ENCODE assay signal across 21 mouse cellular contexts in the genomic region with DNA sequence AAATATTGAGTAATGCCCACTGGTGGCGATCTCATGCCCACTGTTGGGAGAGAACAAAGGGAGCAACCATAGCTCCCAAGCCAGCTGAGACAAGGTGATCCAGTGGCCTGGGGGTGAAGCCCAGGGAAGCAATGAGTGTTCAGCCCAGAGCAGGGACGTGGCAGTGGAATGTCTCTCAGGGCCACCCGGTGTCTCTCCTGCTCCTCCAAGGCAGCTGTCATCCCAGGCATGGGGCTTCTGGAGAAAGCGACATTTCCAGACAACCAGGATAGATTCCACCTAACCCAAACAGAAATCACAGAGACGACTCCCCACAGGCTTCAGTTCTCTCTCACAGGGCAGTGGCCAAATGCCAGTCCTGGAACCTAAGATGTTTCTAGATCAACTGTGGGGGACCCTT. TPM values are rescaled to one million over a fixed set of nuclear protein-coding genes. Genes with fewer than 3 reads are reported as not detected.
DNase-seq lines count a peak whose midpoint lies in the region; ATAC-seq and TF ChIP-seq lines count a peak whose summit lies in the region.
"Had no signal": no experiment of that assay in that cellular context is flagged by ENCODE, and none has a peak within 500 bp of the region (broad histone marks: within the 10 kb centered on the region; RNA-seq: fewer than 3 reads in every experiment).

No protein-coding gene starts in this region.

- H3ac ChIP-seq in myocyte (ENCODE audit: control insufficient read depth, insufficient read length) = no peak overlapping the region

- no peak for ATAC-seq in hindbrain, embryonic 13.5 days (ENCODE audit: low FRiP score)
- ATAC-seq: forebrain, embryonic 14.5 days had no signal

- no peaks in the 10 kb centered on the region for H3K9me3 ChIP-seq in heart, embryonic 10.5 days
- no peaks in the 10 kb centered on the region for H3K9me3 ChIP-seq in hindbrain, embryonic 10.5 days
- 0 out of 2 replicates have a peak, but pooled peaks cover 3% of the 10 kb centered on the region for H3K9me3 ChIP-seq in hindbrain, embryonic 13.5 days
- H3K9me3 ChIP-seq: embryonic facial prominence, embryonic 13.5 days; embryonic facial prominence, embryonic 15.5 days; forebrain, embryonic 10.5 days; forebrain, embryonic 12.5 days had no signal

- H3K4me1 ChIP-seq in heart, embryonic 10.5 days = peaks cover 14% of the 10 kb centered on the region; the same call in 1 of the 2 replicates
- H3K4me1 ChIP-seq in hindbrain, embryonic 10.5 days (replicated peaks) = no peaks in the 10 kb centered on the region
- no peaks in the 10 kb centered on the region for H3K4me1 ChIP-seq in hindbrain, embryonic 13.5 days (replicated peaks)
- H3K4me1 ChIP-seq: embryonic facial prominence, embryonic 13.5 days; embryonic facial prominence, embryonic 15.5 days; forebrain, embryonic 10.5 days; forebrain, embryonic 12.5 days had no signal

- H3K36me3 ChIP-seq in heart, embryonic 10.5 days = no peaks in the 10 kb centered on the region
- H3K36me3 ChIP-seq in hindbrain, embryonic 10.5 days = no peaks in the 10 kb centered on the region
- H3K36me3 ChIP-seq in hindbrain, embryonic 13.5 days = no peaks in the 10 kb centered on the region
- H3K36me3 ChIP-seq in myocyte (ENCODE audit: control insufficient read depth, insufficient read depth) = no peaks in the 10 kb centered on the region
- H3K36me3 ChIP-seq: embryonic facial prominence, embryonic 13.5 days; embryonic facial prominence, embryonic 15.5 days; forebrain, embryonic 10.5 days; forebrain, embryonic 12.5 days had no signal

- no peak overlapping the region for H3K4me2 ChIP-seq in hindbrain, embryonic 13.5 days
- no peak overlapping the region for H3K4me2 ChIP-seq in myocyte (ENCODE audit: low read depth)
- H3K4me2 ChIP-seq: embryonic facial prominence, embryonic 13.5 days; embryonic facial prominence, embryonic 15.5 days; forebrain, embryonic 12.5 days had no signal

- no peak overlapping the region for H3K4me3 ChIP-seq in heart, embryonic 10.5 days
- no peak overlapping the region for H3K4me3 ChIP-seq in hindbrain, embryonic 10.5 days
- no peak overlapping the region for H3K4me3 ChIP-seq in hindbrain, embryonic 13.5 days
- H3K4me3 ChIP-seq in myocyte = no peak overlapping the region
- H3K4me3 ChIP-seq: embryonic facial prominence, embryonic 13.5 days; embryonic facial prominence, embryonic 15.5 days; erythroblast, embryonic 14.5 days; forebrain, embryonic 10.5 days; forebrain, embryonic 12.5 days had no signal

- TF ChIP-seq POLR2A in myocyte (IDR thresholded peaks at IDR 0.05; ENCODE audit: insufficient read length, low read depth) = no peak

- WGBS in heart, embryonic 10.5 days = 71% methylated on average over 5 of the region's 5 CpGs
- WGBS in hindbrain, embryonic 10.5 days = 76% methylated on average over 5 of the region's 5 CpGs
- WGBS in hindbrain, embryonic 13.5 days = 85% methylated on average over 5 of the region's 5 CpGs

- H3K27me3 ChIP-seq in heart, embryonic 10.5 days (ENCODE audit: insufficient read depth, poor library complexity, severe bottlenecking) = no peaks in the 10 kb centered on the region; the same call in 1 of the 2 replicates
- H3K27me3 ChIP-seq in hindbrain, embryonic 10.5 days (ENCODE audit: insufficient read depth, poor library complexity, severe bottlenecking) = no peaks in the 10 kb centered on the region
- H3K27me3 ChIP-seq in hindbrain, embryonic 13.5 days = no peaks in the 10 kb centered on the region
- no peaks in the 10 kb centered on the region for H3K27me3 ChIP-seq in myocyte (ENCODE audit: control insufficient read depth, insufficient read depth, insufficient read length)
- H3K27me3 ChIP-seq: embryonic facial prominence, embryonic 13.5 days had no signal

- no peaks in the 10 kb centered on the region for H3K79me2 ChIP-seq in myocyte (ENCODE audit: control insufficient read depth, insufficient read depth)

- no peak overlapping the region for H3K9ac ChIP-seq in hindbrain, embryonic 13.5 days
- H3K9ac ChIP-seq: embryonic facial prominence, embryonic 13.5 days; embryonic facial prominence, embryonic 15.5 days; forebrain, embryonic 12.5 days had no signal

- 0 out of 2 replicates have a peak overlapping the region, but pooled peaks have one; percentile 26 for H3K27ac ChIP-seq in heart, embryonic 10.5 days
- H3K27ac ChIP-seq in hindbrain, embryonic 10.5 days = 0 out of 2 replicates have a peak overlapping the region, but pooled peaks have one; percentile 16
- H3K27ac ChIP-seq in hindbrain, embryonic 13.5 days = no peak overlapping the region
- H3K27ac ChIP-seq: embryonic facial prominence, embryonic 13.5 days; embryonic facial prominence, embryonic 15.5 days; forebrain, embryonic 10.5 days; forebrain, embryonic 12.5 days had no signal

- DNase-seq in heart, embryonic 10.5 days (ENCODE audit: low spot score) = peak; percentile 50
- no peak for DNase-seq in heart, adult 8-10 months (ENCODE audit: low spot score)
- no peak for DNase-seq in hindbrain, embryonic 10.5 days (ENCODE audit: low spot score)
- no peak for DNase-seq in urinary bladder, postnatal 36 days (ENCODE audit: low spot score in 2 of 2)
- DNase-seq: adrenal gland, adult 2 months; adrenal gland, postnatal 25 days; cerebellum, adult 11 months; cerebellum, adult 18-20 months; cerebellum, adult 8-10 months; cerebellum, adult 9-11 months; cerebellum, postnatal 14 days; cerebellum, postnatal 36 days; embryo, embryonic 11 days had no signal

TF ChIP-seq in myocyte, 11 proteins besides CTCF, POLR2A, EP300 and RAD21:
- TF ChIP-seq MYOD1 (IDR thresholded peaks at IDR 0.05; ENCODE audit: control insufficient read depth in 1 of 3, insufficient read length in 2 of 3, low read depth in 2 of 3) (peak in 1 of 3 experiments; percentile 60), CEBPB (IDR thresholded peaks at IDR 0.05; ENCODE audit: insufficient read depth, poor library complexity, severe bottlenecking) (no peak), MYOG (IDR thresholded peaks at IDR 0.05; ENCODE audit: control insufficient read depth in 1 of 3, insufficient read depth in 1 of 3, insufficient read length in 2 of 3, low read depth in 2 of 3) (peak in 2 of 3 experiments; percentile 45 to 73)

RNA-seq across cellular contexts. Expression of a gene that starts 6.4 kb away (rescaled TPM):
- polyA plus RNA-seq in heart, embryonic 10.5 days (2016; fragmentation: Nextera tagmentation; extraction: Ambion mirVana) = 0.48 and 0.82 TPM in 2 replicates
- total RNA-seq in heart, adult 8-10 months (2022) = not detected
- polyA plus RNA-seq in hindbrain, embryonic 10.5 days (2016; fragmentation: Nextera tagmentation; extraction: Ambion mirVana) = 1.4 and 1.6 TPM in 2 replicates
- 0.99 and 1.1 TPM in 2 replicates for polyA plus RNA-seq in hindbrain, embryonic 13.5 days (2015; fragmentation: Nextera tagmentation; extraction: Ambion mirVana)
- polyA plus RNA-seq in myocyte (2012; fragmentation: generic; extraction: Trizol) = 1.8 TPM
- total RNA-seq: adrenal gland, adult 2 months; adrenal gland, postnatal 25 days had no signal
